Mouse (Mus musculus): ENCODE measurements around the gene Ccdc9b.

The Ccdc9b gene

GRCm38 (mm10) chr2:118747301-118747960 lies 15.0 kb downstream of the Ccdc9b start:
- DNase-seq (ENCODE audit: low spot score): no peak

GRCm38 (mm10) chr2:118745915-118746901 lies 16.3 kb downstream of the Ccdc9b start:
- peak; percentile 45 for DNase-seq (ENCODE audit: low spot score)

- peak; percentile 93 for DNase-seq (ENCODE audit: low spot score)
Observed at GRCm38 (mm10) chr2:118745232-118745884, 17.1 kb downstream of the Ccdc9b start, which contains the start of gene Inafm2. TSS of gene Inafm2 (plus strand) at chr2:118745758.

- peak; percentile 3 for DNase-seq (ENCODE audit: low spot score)
Observed at GRCm38 (mm10) chr2:118744621-118745020, 17.8 kb downstream of the Ccdc9b start.

- peak; percentile 4 for DNase-seq (ENCODE audit: low spot score)
Observed at GRCm38 (mm10) chr2:118743261-118743943, 19.1 kb downstream of the Ccdc9b start.

GRCm38 (mm10) chr2:118741183-118741582 lies 21.3 kb downstream of the Ccdc9b start:
- DNase-seq (ENCODE audit: low spot score): no peak

GRCm38 (mm10) chr2:118740341-118740740 lies 22.1 kb downstream of the Ccdc9b start:
- DNase-seq (ENCODE audit: low spot score): no peak

- DNase-seq (ENCODE audit: low spot score): peak; percentile 0
Observed at GRCm38 (mm10) chr2:118733341-118733740, 29.1 kb downstream of the Ccdc9b start.

GRCm38 (mm10) chr2:118731981-118732380 lies 30.5 kb downstream of the Ccdc9b start:
- no peak for DNase-seq (ENCODE audit: low spot score)

GRCm38 (mm10) chr2:118730622-118730915 lies 31.9 kb downstream of the Ccdc9b start:
- peak; percentile 88 for DNase-seq (ENCODE audit: low spot score)

GRCm38 (mm10) chr2:118729816-118730621 lies 32.4 kb downstream of the Ccdc9b start:
- peak; percentile 2 for DNase-seq (ENCODE audit: low spot score)

- DNase-seq (ENCODE audit: low spot score): no peak
Observed at GRCm38 (mm10) chr2:118729194-118729593, 33.3 kb downstream of the Ccdc9b start.

- DNase-seq (ENCODE audit: low spot score): peak; percentile 27
Observed at GRCm38 (mm10) chr2:118728337-118728736, 34.1 kb downstream of the Ccdc9b start, which contains the start of gene Plcb2. TSS of gene Plcb2 (minus strand) at chr2:118728438.

- peak; percentile 19 for DNase-seq (ENCODE audit: low spot score)
Observed at GRCm38 (mm10) chr2:118727911-118728310, 34.5 kb downstream of the Ccdc9b start.

GRCm38 (mm10) chr2:118726873-118727272 lies 35.6 kb downstream of the Ccdc9b start:
- DNase-seq (ENCODE audit: low spot score): peak; percentile 2

- DNase-seq (ENCODE audit: low spot score): peak; percentile 4
Observed at GRCm38 (mm10) chr2:118725511-118725910, 37.0 kb downstream of the Ccdc9b start.

GRCm38 (mm10) chr2:118723693-118724486 lies 38.6 kb downstream of the Ccdc9b start:
- DNase-seq (ENCODE audit: low spot score): peak; percentile 1

- DNase-seq (ENCODE audit: low spot score): peak; percentile 2
Observed at GRCm38 (mm10) chr2:118716677-118717076, 45.8 kb downstream of the Ccdc9b start.

- DNase-seq (ENCODE audit: low spot score): no peak
Observed at GRCm38 (mm10) chr2:118714230-118714629, 48.2 kb downstream of the Ccdc9b start.

GRCm38 (mm10) chr2:118713631-118714030 lies 48.8 kb downstream of the Ccdc9b start:
- DNase-seq (ENCODE audit: low spot score): no peak

All from ovary, postnatal 36 days (tissue).